Mouse (Mus musculus) lung, embryonic 16.5 days (tissue): ENCODE results near the gene Mllt6. TPM values are rescaled to one million over a fixed set of nuclear protein-coding genes. Genes with fewer than 3 reads are reported as not detected.

Experiments used
- ATAC-seq: fragments of 200-750 bp; cut with Nextera tagmentation; 2 replicates; pipeline ENCODE4 v1.8.0; 2017; ENCODE audit warnings: low read depth, mild to moderate bottlenecking, moderate library complexity
- H3K27ac ChIP-seq: fragments of 300-500 bp; sonication (generic); 2 replicates; pipeline ENCODE4 v1.5.1; 2014; ENCODE audit warnings: mild to moderate bottlenecking, control low read depth, low read length
- H3K27me3 ChIP-seq: fragments of 300-500 bp; sonication (generic); 2 replicates; pipeline ENCODE4 v1.6.1; 2014; ENCODE audit warnings: low read depth, low read length, mixed read lengths; ENCODE audit not compliant: control insufficient read depth, insufficient read depth
- H3K36me3 ChIP-seq: fragments of 300-500 bp; sonication (generic); 2 replicates; pipeline ENCODE4 v1.6.1; 2014; ENCODE audit warnings: low read length; ENCODE audit not compliant: control insufficient read depth, insufficient read depth
- H3K4me1 ChIP-seq: fragments of 300-500 bp; sonication (generic); replicated peaks from 2 replicates; pipeline ENCODE4 v1.6.1; 2014; ENCODE audit warnings: low read length, mixed read lengths; ENCODE audit not compliant: control insufficient read depth, insufficient read depth
- H3K4me2 ChIP-seq: fragments of 300-500 bp; sonication (generic); 2 replicates; pipeline ENCODE4 v1.6.1; 2014; ENCODE audit warnings: low read depth, low read length, control low read depth
- H3K4me3 ChIP-seq: fragments of 300-500 bp; sonication (generic); 2 replicates; pipeline ENCODE4 v1.5.1; 2014; ENCODE audit warnings: mild to moderate bottlenecking, low read length, control low read depth
- H3K9ac ChIP-seq: fragments of 300-500 bp; sonication (generic); 2 replicates; pipeline ENCODE4 v1.6.1; 2014; ENCODE audit warnings: low read length, control low read depth
- H3K9me3 ChIP-seq: fragments of 300-500 bp; sonication (generic); 2 replicates; pipeline ENCODE4 v1.6.1; 2016; ENCODE audit warnings: low read length; ENCODE audit not compliant: control insufficient read depth
- WGBS: fragments of 180-500 bp; shearing (Covaris S2); extraction: QIAGEN DNeasy Blood & Tissue Kit; methylation state at CpG from one replicate; pipeline ENCODE4 v1.1.7; 2014; 5-methylcytosine and 5-hydroxymethylcytosine counted together
- polyA plus RNA-seq: library from polyadenylated mRNA; unstranded; fragments of >200 nt; fragmentation: Nextera tagmentation; extraction: Ambion mirVana; gene quantifications from 2 replicates; pipeline ENCODE4 v1.2.1, GENCODE M21; 2015

Gene Mllt6
- polyA plus RNA-seq, 1 experiment from 2014 or later, result 3.4 TPM

- peaks cover 56% of the 10 kb centered on the region for H3K36me3 ChIP-seq
- H3K9ac ChIP-seq, result peak overlapping the region; percentile 34; the same call in 1 of the 2 replicates
- ATAC-seq, result peak; percentile 13; the same call in 1 of the 2 replicates
- peaks cover 19% of the 10 kb centered on the region for H3K4me1 ChIP-seq
- peak overlapping the region; percentile 29 for H3K27ac ChIP-seq
- no peak overlapping the region for H3K4me3 ChIP-seq
- no peaks in the 10 kb centered on the region for H3K9me3 ChIP-seq
- no peak overlapping the region for H3K4me2 ChIP-seq
- WGBS, result 50% methylated on average over 13 of the region's 13 CpGs
- H3K27me3 ChIP-seq, result no peaks in the 10 kb centered on the region
These were observed 7.3 kb downstream of the Mllt6 start for GRCm38 (mm10) chr11:97670234-97671176.

GRCm38 (mm10) chr11:97671177-97671527, 7.9 kb downstream of the Mllt6 start:
- Histone ChIP-seq H3K4me2 (no peak overlapping the region), H3K4me1 (peaks cover 23% of the 10 kb centered on the region), H3K4me3 (no peak overlapping the region), H3K27ac (no peak overlapping the region), H3K27me3 (no peaks in the 10 kb centered on the region), H3K9ac (no peak overlapping the region), H3K36me3 (peaks cover 49% of the 10 kb centered on the region), H3K9me3 (no peaks in the 10 kb centered on the region)
- WGBS, result 53% methylated on average over 2 of the region's 2 CpGs
- ATAC-seq, result no peak

GRCm38 (mm10) chr11:97673148-97673547, 9.9 kb downstream of the Mllt6 start:
- 77% methylated on average over 11 of the region's 11 CpGs for WGBS
- no peak for ATAC-seq
- no peaks in the 10 kb centered on the region for H3K9me3 ChIP-seq
- H3K4me3 ChIP-seq, result no peak overlapping the region
- peaks cover 36% of the 10 kb centered on the region for H3K36me3 ChIP-seq
- H3K27ac ChIP-seq, result no peak overlapping the region
- H3K9ac ChIP-seq, result no peak overlapping the region
- H3K27me3 ChIP-seq, result no peaks in the 10 kb centered on the region
- H3K4me1 ChIP-seq, result peaks cover 24% of the 10 kb centered on the region
- no peak overlapping the region for H3K4me2 ChIP-seq

GRCm38 (mm10) chr11:97676050-97676754, 13.0 kb downstream of the Mllt6 start:
- peaks cover 39% of the 10 kb centered on the region for H3K36me3 ChIP-seq
- no peak overlapping the region for H3K4me2 ChIP-seq
- peaks cover 13% of the 10 kb centered on the region for H3K4me1 ChIP-seq
- ATAC-seq, result peak; percentile 36; the same call in 1 of the 2 replicates
- peak overlapping the region; percentile 44 for H3K27ac ChIP-seq
- H3K9ac ChIP-seq, result no peak overlapping the region
- H3K9me3 ChIP-seq, result no peaks in the 10 kb centered on the region
- H3K27me3 ChIP-seq, result no peaks in the 10 kb centered on the region
- H3K4me3 ChIP-seq, result no peak overlapping the region
- 64% methylated on average over 15 of the region's 15 CpGs for WGBS

GRCm38 (mm10) chr11:97677381-97677780, 14.2 kb downstream of the Mllt6 start:
- Histone ChIP-seq H3K27me3 (no peaks in the 10 kb centered on the region), H3K4me3 (no peak overlapping the region), H3K9me3 (no peaks in the 10 kb centered on the region), H3K4me2 (no peak overlapping the region), H3K36me3 (peaks cover 43% of the 10 kb centered on the region), H3K9ac (no peak overlapping the region), H3K27ac (no peak overlapping the region), H3K4me1 (peaks cover 23% of the 10 kb centered on the region)
- no peak for ATAC-seq
- 59% methylated on average over 15 of the region's 15 CpGs for whole genome bisulfite sequencing

- H3K9me3 ChIP-seq, result no peaks in the 10 kb centered on the region
- no peak overlapping the region for H3K9ac ChIP-seq
- H3K36me3 ChIP-seq, result peaks cover 43% of the 10 kb centered on the region
- no peak overlapping the region for H3K27ac ChIP-seq
- peaks cover 23% of the 10 kb centered on the region for H3K4me1 ChIP-seq
- WGBS, result 56% methylated on average over 8 of the region's 8 CpGs
- H3K4me3 ChIP-seq, result no peak overlapping the region
- ATAC-seq, result no peak
- no peak overlapping the region for H3K4me2 ChIP-seq
- H3K27me3 ChIP-seq, result no peaks in the 10 kb centered on the region
These were observed 14.6 kb downstream of the Mllt6 start for GRCm38 (mm10) chr11:97677842-97678241.

GRCm38 (mm10) chr11:97678301-97678700, 15.1 kb downstream of the Mllt6 start:
- 80% methylated on average over 15 of the region's 15 CpGs for WGBS
- no peak overlapping the region for H3K4me2 ChIP-seq
- 0 out of 2 replicates have a peak overlapping the region, but pooled peaks have one; percentile 37 for H3K9ac ChIP-seq
- no peaks in the 10 kb centered on the region for H3K9me3 ChIP-seq
- no peaks in the 10 kb centered on the region for H3K27me3 ChIP-seq
- peaks cover 40% of the 10 kb centered on the region for H3K36me3 ChIP-seq
- no peak overlapping the region for H3K4me3 ChIP-seq
- ATAC-seq, result no peak
- peaks cover 26% of the 10 kb centered on the region for H3K4me1 ChIP-seq
- no peak overlapping the region for H3K27ac ChIP-seq

- WGBS, result 54% methylated on average over 12 of the region's 12 CpGs
- no peak overlapping the region for H3K4me3 ChIP-seq
- peaks cover 21% of the 10 kb centered on the region for H3K36me3 ChIP-seq
- H3K9ac ChIP-seq, result peak overlapping the region; percentile 40; the same call in 1 of the 2 replicates
- 0 out of 2 replicates have a peak overlapping the region, but pooled peaks have one; percentile 14 for H3K4me2 ChIP-seq
- no peaks in the 10 kb centered on the region for H3K27me3 ChIP-seq
- peaks cover 44% of the 10 kb centered on the region for H3K4me1 ChIP-seq
- H3K9me3 ChIP-seq, result no peaks in the 10 kb centered on the region
- ATAC-seq, result 0 out of 2 replicates have a peak, but pooled peaks have one; percentile 26
- H3K27ac ChIP-seq, result peak overlapping the region; percentile 65
These were observed 17.2 kb downstream of the Mllt6 start for GRCm38 (mm10) chr11:97680430-97680829.

- Histone ChIP-seq H3K27ac (peak overlapping the region; percentile 92), H3K4me1 (peaks cover 50% of the 10 kb centered on the region), H3K4me3 (no peak overlapping the region), H3K9me3 (no peaks in the 10 kb centered on the region), H3K9ac (no peak overlapping the region), H3K27me3 (no peaks in the 10 kb centered on the region), H3K36me3 (peaks cover 21% of the 10 kb centered on the region), H3K4me2 (peak overlapping the region; percentile 22; the same call in 1 of the 2 replicates)
- 53% methylated on average over 6 of the region's 6 CpGs for WGBS
- peak; percentile 62 for ATAC-seq
These were observed 19.4 kb downstream of the Mllt6 start for GRCm38 (mm10) chr11:97682504-97683055.
